Mouse (Mus musculus) limb, embryonic 13.5 days (tissue): ENCODE results near the gene Nepn. TPM values are rescaled to one million over a fixed set of nuclear protein-coding genes. Genes with fewer than 3 reads are reported as not detected.
"Not testable (repeated sequence)": the region's sequence is repeated elsewhere in the genome, so short reads cannot be mapped to it uniquely, and the experiment has no call there.

Experiments used
- ATAC-seq: fragments of 200-750 bp; cut with Nextera tagmentation; 2 replicates; pipeline ENCODE4 v1.8.0; 2017; ENCODE audit warnings: low read depth, moderate number of reproducible peaks, moderate TSS enrichment; ENCODE audit not compliant: low FRiP score
- H3K27ac ChIP-seq: fragments of 300-500 bp; sonication (generic); 2 replicates; pipeline ENCODE4 v1.5.1; 2015; ENCODE audit warnings: inconsistent platforms, mild to moderate bottlenecking, moderate library complexity
- H3K27me3 ChIP-seq: fragments of 300-500 bp; sonication (generic); 2 replicates; pipeline ENCODE4 v1.6.1; 2015; ENCODE audit warnings: mild to moderate bottlenecking, inconsistent platforms
- H3K36me3 ChIP-seq: fragments of 300-500 bp; sonication (generic); 2 replicates; pipeline ENCODE4 v1.6.1; 2015; ENCODE audit warnings: inconsistent platforms, mild to moderate bottlenecking, moderate library complexity
- H3K4me1 ChIP-seq: fragments of 300-500 bp; sonication (generic); 2 replicates; pipeline ENCODE4 v1.6.1; 2015; ENCODE audit warnings: inconsistent platforms
- H3K4me2 ChIP-seq: fragments of 300-500 bp; sonication (generic); replicated peaks from 2 replicates; pipeline ENCODE4 v1.6.1; 2015; ENCODE audit warnings: inconsistent platforms, mild to moderate bottlenecking, moderate library complexity
- H3K4me3 ChIP-seq: fragments of 300-500 bp; sonication (generic); 2 replicates; pipeline ENCODE4 v1.5.1; 2015; ENCODE audit warnings: moderate library complexity, mild to moderate bottlenecking, inconsistent platforms
- H3K9ac ChIP-seq: fragments of 300-500 bp; sonication (generic); 2 replicates; pipeline ENCODE4 v1.6.1; 2015; ENCODE audit warnings: mild to moderate bottlenecking, inconsistent platforms
- H3K9me3 ChIP-seq: fragments of 300-500 bp; sonication (generic); 2 replicates; pipeline ENCODE4 v1.6.1; 2016; ENCODE audit warnings: inconsistent platforms
- WGBS: fragments of 180-500 bp; shearing (Covaris S2); methylation state at CpG from one replicate; pipeline ENCODE4 v1.1.7; 2015; 5-methylcytosine and 5-hydroxymethylcytosine counted together
- polyA plus RNA-seq: library from polyadenylated mRNA; unstranded; fragments of >200 nt; fragmentation: Nextera tagmentation; extraction: Ambion mirVana; gene quantifications from 2 replicates; pipeline ENCODE4 v1.2.1, GENCODE M21; 2015

Nepn gene
- 0.13 TPM in 1 of 2 replicates, not detected in the other for polyA plus RNA-seq

- Histone ChIP-seq H3K36me3 (no peaks in the 10 kb centered on the region), H3K9me3 (no peaks in the 10 kb centered on the region), H3K27me3 (no peaks in the 10 kb centered on the region), H3K4me2 (no peak within 1 kb of the TSS), H3K4me3 (no peak within 1 kb of the TSS), H3K27ac (peak within 1 kb of the TSS; percentile 33), H3K4me1 (0 out of 2 replicates have a peak, but pooled peaks cover 9% of the 10 kb centered on the region), H3K9ac (no peak within 1 kb of the TSS)
- WGBS, result 65% methylated on average over 5 of the region's 5 CpGs
- ATAC-seq, result no peak
Observed at GRCm38 (mm10) chr10:52388922-52389430, at the start of gene Nepn. Gene Nepn, plus strand, starts transcription at chr10:52388972.

GRCm38 (mm10) chr10:52343324-52343723, 45.4 kb upstream of the Nepn start:
- not testable (repeated sequence) for H3K4me3 ChIP-seq, ATAC-seq, H3K27me3 ChIP-seq, H3K27ac ChIP-seq, H3K4me1 ChIP-seq, H3K9me3 ChIP-seq, H3K9ac ChIP-seq, H3K4me2 ChIP-seq
- 96% methylated on average over 4 of the region's 4 CpGs for WGBS
- peaks cover 72% of the 10 kb centered on the region for H3K36me3 ChIP-seq

GRCm38 (mm10) chr10:52353184-52353583, 35.6 kb upstream of the Nepn start:
- H3K4me2 ChIP-seq, result no peak overlapping the region
- no peaks in the 10 kb centered on the region for H3K9me3 ChIP-seq
- H3K4me1 ChIP-seq, result no peaks in the 10 kb centered on the region
- H3K27me3 ChIP-seq, result no peaks in the 10 kb centered on the region
- H3K36me3 ChIP-seq, result peaks cover 43% of the 10 kb centered on the region
- H3K27ac ChIP-seq, result no peak overlapping the region
- 77% methylated on average over 9 of the region's 9 CpGs for WGBS
- ATAC-seq, result no peak
- H3K9ac ChIP-seq, result no peak overlapping the region
- H3K4me3 ChIP-seq, result no peak overlapping the region

- ATAC-seq, result no peak
- Histone ChIP-seq H3K9me3 (no peaks in the 10 kb centered on the region), H3K9ac (no peak within 1 kb of the TSS), H3K27me3 (no peaks in the 10 kb centered on the region), H3K4me2 (no peak within 1 kb of the TSS), H3K4me3 (no peak within 1 kb of the TSS), H3K36me3 (peaks cover 13% of the 10 kb centered on the region), H3K4me1 (no peaks in the 10 kb centered on the region), H3K27ac (no peak within 1 kb of the TSS)
- WGBS, result 88% methylated on average over 2 of the region's 2 CpGs
Observed at GRCm38 (mm10) chr10:52358467-52358866, 30.3 kb upstream of the Nepn start, which contains the start of gene Gm26741. Gene Gm26741, plus strand, starts transcription at chr10:52358767.

- H3K9ac ChIP-seq, result no peak overlapping the region
- no peaks in the 10 kb centered on the region for H3K9me3 ChIP-seq
- H3K27me3 ChIP-seq, result no peaks in the 10 kb centered on the region
- ATAC-seq, result no peak
- H3K4me2 ChIP-seq, result no peak overlapping the region
- no peaks in the 10 kb centered on the region for H3K4me1 ChIP-seq
- no peak overlapping the region for H3K4me3 ChIP-seq
- 92% methylated on average over 4 of the region's 4 CpGs for WGBS
- H3K27ac ChIP-seq, result no peak overlapping the region
- peaks cover 13% of the 10 kb centered on the region for H3K36me3 ChIP-seq
Observed at GRCm38 (mm10) chr10:52360241-52360735, 28.5 kb upstream of the Nepn start.

GRCm38 (mm10) chr10:52360862-52361609, 27.7 kb upstream of the Nepn start:
- Histone ChIP-seq H3K27ac (no peak overlapping the region), H3K4me1 (no peaks in the 10 kb centered on the region), H3K4me2 (no peak overlapping the region), H3K4me3 (no peak overlapping the region), H3K9ac (no peak overlapping the region), H3K36me3 (peaks cover 10% of the 10 kb centered on the region), H3K27me3 (no peaks in the 10 kb centered on the region), H3K9me3 (no peaks in the 10 kb centered on the region)
- 88% methylated on average over 9 of the region's 9 CpGs for WGBS
- ATAC-seq, result no peak

GRCm38 (mm10) chr10:52368376-52368775, 20.4 kb upstream of the Nepn start:
- 89% methylated on average over 4 of the region's 4 CpGs for WGBS
- no peak overlapping the region for H3K4me3 ChIP-seq
- no peaks in the 10 kb centered on the region for H3K27me3 ChIP-seq
- 0 out of 2 replicates have a peak, but pooled peaks cover 3% of the 10 kb centered on the region for H3K36me3 ChIP-seq
- no peak overlapping the region for H3K27ac ChIP-seq
- no peak overlapping the region for H3K4me2 ChIP-seq
- ATAC-seq, result no peak
- H3K9ac ChIP-seq, result no peak overlapping the region
- no peaks in the 10 kb centered on the region for H3K4me1 ChIP-seq
- H3K9me3 ChIP-seq, result no peaks in the 10 kb centered on the region

- Histone ChIP-seq H3K27ac (no peak overlapping the region), H3K4me2 (no peak overlapping the region), H3K9me3 (no peaks in the 10 kb centered on the region), H3K4me3 (no peak overlapping the region), H3K9ac (no peak overlapping the region), H3K36me3 (0 out of 2 replicates have a peak, but pooled peaks cover 3% of the 10 kb centered on the region), H3K4me1 (peaks cover 8% of the 10 kb centered on the region), H3K27me3 (no peaks in the 10 kb centered on the region)
- WGBS, result 43% methylated on average over 4 of the region's 4 CpGs
- no peak for ATAC-seq
Observed at GRCm38 (mm10) chr10:52373834-52374233, 14.9 kb upstream of the Nepn start.

GRCm38 (mm10) chr10:52374651-52375050, 14.1 kb upstream of the Nepn start:
- Histone ChIP-seq H3K4me3 (no peak overlapping the region), H3K36me3 (0 out of 2 replicates have a peak, but pooled peaks cover 3% of the 10 kb centered on the region), H3K9me3 (no peaks in the 10 kb centered on the region), H3K9ac (no peak overlapping the region), H3K4me2 (no peak overlapping the region), H3K27ac (no peak overlapping the region), H3K27me3 (no peaks in the 10 kb centered on the region), H3K4me1 (peaks cover 13% of the 10 kb centered on the region)
- ATAC-seq, result no peak

- no peaks in the 10 kb centered on the region for H3K9me3 ChIP-seq
- peaks cover 17% of the 10 kb centered on the region for H3K4me1 ChIP-seq
- no peak overlapping the region for H3K4me2 ChIP-seq
- ATAC-seq, result no peak
- no peaks in the 10 kb centered on the region for H3K27me3 ChIP-seq
- no peak overlapping the region for H3K27ac ChIP-seq
- no peaks in the 10 kb centered on the region for H3K36me3 ChIP-seq
- H3K4me3 ChIP-seq, result no peak overlapping the region
- H3K9ac ChIP-seq, result no peak overlapping the region
- WGBS, result 90% methylated on average over 2 of the region's 2 CpGs
Observed at GRCm38 (mm10) chr10:52376422-52376821, 12.3 kb upstream of the Nepn start.

- WGBS, result 94% methylated on average over 2 of the region's 2 CpGs
- ATAC-seq, result no peak
Observed at GRCm38 (mm10) chr10:52377813-52378212, 11.0 kb upstream of the Nepn start.

GRCm38 (mm10) chr10:52381321-52381801, 7.4 kb upstream of the Nepn start:
- WGBS, result under 1% methylated on average over 19 of the region's 19 CpGs
- peak overlapping the region; percentile 95 for H3K9ac ChIP-seq
- H3K27me3 ChIP-seq, result no peaks in the 10 kb centered on the region
- no peaks in the 10 kb centered on the region for H3K9me3 ChIP-seq
- H3K36me3 ChIP-seq, result no peaks in the 10 kb centered on the region
- peak overlapping the region; percentile 92 for H3K27ac ChIP-seq
- H3K4me3 ChIP-seq, result peak overlapping the region; percentile 85
- H3K4me1 ChIP-seq, result peaks cover 25% of the 10 kb centered on the region
- peak overlapping the region; percentile 90 for H3K4me2 ChIP-seq
- ATAC-seq, result peak; percentile 44; the same call in 1 of the 2 replicates

More at GRCm38 (mm10) chr10:52377813-52378212, 11.0 kb upstream of the Nepn start:
- no peak overlapping the region for H3K27ac ChIP-seq
- H3K4me1 ChIP-seq, result peaks cover 20% of the 10 kb centered on the region
- H3K9ac ChIP-seq, result no peak overlapping the region
- H3K4me3 ChIP-seq, result no peak overlapping the region
- H3K36me3 ChIP-seq, result no peaks in the 10 kb centered on the region
- no peaks in the 10 kb centered on the region for H3K27me3 ChIP-seq
- no peak overlapping the region for H3K4me2 ChIP-seq
- no peaks in the 10 kb centered on the region for H3K9me3 ChIP-seq
